Mouse (Mus musculus) limb, embryonic 12.5 days (tissue): ENCODE measurements around the gene Tmc2. TPM values are rescaled to one million over a fixed set of nuclear protein-coding genes. Genes with fewer than 3 reads are reported as not detected.
A peak's percentile ranks its signal among the peaks of the same experiment; 100 is the strongest.

Experiments used
- ATAC-seq: fragments of 200-750 bp; cut with Nextera tagmentation; 2 replicates; pipeline ENCODE4 v1.8.0; 2017; ENCODE audit warnings: low read depth, moderate TSS enrichment; ENCODE audit not compliant: insufficient number of reproducible peaks, insufficient read depth, low FRiP score, low TSS enrichment
- H3K27ac ChIP-seq: fragments of 300-500 bp; sonication (generic); 2 replicates; pipeline ENCODE4 v1.5.1; 2016; ENCODE audit warnings: mild to moderate bottlenecking, moderate library complexity
- H3K27me3 ChIP-seq: fragments of 300-500 bp; sonication (generic); 2 replicates; pipeline ENCODE4 v1.6.1; 2016; ENCODE audit warnings: mild to moderate bottlenecking, moderate library complexity
- H3K36me3 ChIP-seq: fragments of 300-500 bp; sonication (generic); 2 replicates; pipeline ENCODE4 v1.6.1; 2016; ENCODE audit warnings: mild to moderate bottlenecking, moderate library complexity
- H3K4me1 ChIP-seq: fragments of 300-500 bp; sonication (generic); replicated peaks from 2 replicates; pipeline ENCODE4 v1.6.1; 2016
- H3K4me2 ChIP-seq: fragments of 300-500 bp; sonication (generic); 2 replicates; pipeline ENCODE4 v1.6.1; 2016; ENCODE audit warnings: mild to moderate bottlenecking, moderate library complexity
- H3K4me3 ChIP-seq: fragments of 300-500 bp; sonication (generic); replicated peaks from 2 replicates; pipeline ENCODE4 v1.5.1; 2016; ENCODE audit warnings: mild to moderate bottlenecking
- H3K9ac ChIP-seq: fragments of 300-500 bp; sonication (generic); replicated peaks from 2 replicates; pipeline ENCODE4 v1.6.1; 2016; ENCODE audit warnings: mild to moderate bottlenecking, moderate library complexity
- H3K9me3 ChIP-seq: fragments of 300-500 bp; sonication (generic); 2 replicates; pipeline ENCODE4 v1.6.1; 2016; ENCODE audit warnings: mild to moderate bottlenecking, moderate library complexity
- WGBS: fragments of 180-500 bp; shearing (Covaris S2); methylation state at CpG from one replicate; pipeline ENCODE4 v1.1.7; 2016; 5-methylcytosine and 5-hydroxymethylcytosine counted together
- polyA plus RNA-seq: library from polyadenylated mRNA; unstranded; fragments of >200 nt; fragmentation: Nextera tagmentation; extraction: Ambion mirVana; gene quantifications from 2 replicates; pipeline ENCODE4 v1.2.1, GENCODE M21; 2016

Gene Tmc2
- polyA plus RNA-seq: not detected in 2 replicates

- no peak within 1 kb of the TSS for H3K4me2 ChIP-seq
- H3K4me3 ChIP-seq: no peak within 1 kb of the TSS
- 0 out of 2 replicates have a peak, but pooled peaks cover 6% of the 10 kb centered on the region for H3K9me3 ChIP-seq
- H3K9ac ChIP-seq: no peak within 1 kb of the TSS
- H3K27ac ChIP-seq: no peak within 1 kb of the TSS
- no peaks in the 10 kb centered on the region for H3K36me3 ChIP-seq
- no peaks in the 10 kb centered on the region for H3K27me3 ChIP-seq
- no peaks in the 10 kb centered on the region for H3K4me1 ChIP-seq
- 92% methylated on average over 16 of the region's 16 CpGs for WGBS
- ATAC-seq: no peak
These were observed at the start of gene Tmc2 for GRCm38 (mm10) chr2:130194894-130195293. Gene Tmc2, plus strand, starts transcription at chr2:130195194.

- H3K27ac ChIP-seq: no peak overlapping the region
- H3K36me3 ChIP-seq: no peaks in the 10 kb centered on the region
- H3K4me1 ChIP-seq: no peaks in the 10 kb centered on the region
- ATAC-seq: no peak
- WGBS: 71% methylated on average over 5 of the region's 5 CpGs
- H3K9me3 ChIP-seq: 0 out of 2 replicates have a peak, but pooled peaks cover 5% of the 10 kb centered on the region
- H3K4me3 ChIP-seq: no peak overlapping the region
- H3K9ac ChIP-seq: no peak overlapping the region
- no peak overlapping the region for H3K4me2 ChIP-seq
- H3K27me3 ChIP-seq: no peaks in the 10 kb centered on the region
These were observed 48.8 kb upstream of the Tmc2 start for GRCm38 (mm10) chr2:130146089-130146668.

- Histone ChIP-seq H3K27me3 (no peaks in the 10 kb centered on the region), H3K27ac (no peak overlapping the region), H3K36me3 (no peaks in the 10 kb centered on the region), H3K4me1 (no peaks in the 10 kb centered on the region), H3K4me2 (no peak overlapping the region), H3K9me3 (no peaks in the 10 kb centered on the region), H3K4me3 (no peak overlapping the region), H3K9ac (no peak overlapping the region)
- 91% methylated on average over 3 of the region's 3 CpGs for WGBS
- no peak for ATAC-seq
These were observed 39.8 kb upstream of the Tmc2 start for GRCm38 (mm10) chr2:130155171-130155570.

- Histone ChIP-seq H3K9ac (no peak overlapping the region), H3K4me3 (no peak overlapping the region), H3K4me1 (no peaks in the 10 kb centered on the region), H3K36me3 (no peaks in the 10 kb centered on the region), H3K4me2 (no peak overlapping the region), H3K9me3 (no peaks in the 10 kb centered on the region), H3K27me3 (no peaks in the 10 kb centered on the region), H3K27ac (no peak overlapping the region)
- ATAC-seq: no peak
These were observed 39.1 kb upstream of the Tmc2 start for GRCm38 (mm10) chr2:130155851-130156250.

- H3K4me1 ChIP-seq: no peaks in the 10 kb centered on the region
- ATAC-seq: no peak
- 83% methylated on average over 14 of the region's 14 CpGs for WGBS
- no peak overlapping the region for H3K27ac ChIP-seq
- H3K27me3 ChIP-seq: no peaks in the 10 kb centered on the region
- no peak overlapping the region for H3K9ac ChIP-seq
- H3K36me3 ChIP-seq: no peaks in the 10 kb centered on the region
- H3K4me3 ChIP-seq: no peak overlapping the region
- no peaks in the 10 kb centered on the region for H3K9me3 ChIP-seq
- H3K4me2 ChIP-seq: no peak overlapping the region
These were observed 37.5 kb upstream of the Tmc2 start for GRCm38 (mm10) chr2:130157231-130158087.

GRCm38 (mm10) chr2:130158088-130158437 is 36.9 kb upstream of the Tmc2 start:
- Histone ChIP-seq H3K4me3 (no peak overlapping the region), H3K4me1 (no peaks in the 10 kb centered on the region), H3K9ac (no peak overlapping the region), H3K36me3 (no peaks in the 10 kb centered on the region), H3K9me3 (no peaks in the 10 kb centered on the region), H3K27me3 (no peaks in the 10 kb centered on the region), H3K27ac (no peak overlapping the region), H3K4me2 (no peak overlapping the region)
- 67% methylated on average over 4 of the region's 4 CpGs for WGBS
- ATAC-seq: no peak

- no peaks in the 10 kb centered on the region for H3K27me3 ChIP-seq
- no peaks in the 10 kb centered on the region for H3K4me1 ChIP-seq
- no peaks in the 10 kb centered on the region for H3K9me3 ChIP-seq
- no peak overlapping the region for H3K4me3 ChIP-seq
- H3K4me2 ChIP-seq: no peak overlapping the region
- no peak overlapping the region for H3K9ac ChIP-seq
- no peak for ATAC-seq
- H3K36me3 ChIP-seq: peaks cover 20% of the 10 kb centered on the region
- no peak overlapping the region for H3K27ac ChIP-seq
- 83% methylated on average over 5 of the region's 5 CpGs for WGBS
These were observed 32.3 kb upstream of the Tmc2 start for GRCm38 (mm10) chr2:130162701-130163100.

GRCm38 (mm10) chr2:130166311-130167214 is 28.4 kb upstream of the Tmc2 start:
- H3K4me3 ChIP-seq: no peak overlapping the region
- 68% methylated on average over 9 of the region's 9 CpGs for WGBS
- H3K4me1 ChIP-seq: no peaks in the 10 kb centered on the region
- no peaks in the 10 kb centered on the region for H3K27me3 ChIP-seq
- H3K4me2 ChIP-seq: no peak overlapping the region
- no peak for ATAC-seq
- no peak overlapping the region for H3K9ac ChIP-seq
- no peak overlapping the region for H3K27ac ChIP-seq
- H3K36me3 ChIP-seq: peaks cover 48% of the 10 kb centered on the region
- no peaks in the 10 kb centered on the region for H3K9me3 ChIP-seq

- Histone ChIP-seq H3K4me1 (no peaks in the 10 kb centered on the region), H3K9ac (no peak overlapping the region), H3K9me3 (no peaks in the 10 kb centered on the region), H3K36me3 (peaks cover 61% of the 10 kb centered on the region), H3K4me2 (no peak overlapping the region), H3K4me3 (no peak overlapping the region), H3K27me3 (no peaks in the 10 kb centered on the region), H3K27ac (no peak overlapping the region)
- 61% methylated on average over 3 of the region's 3 CpGs for WGBS
- no peak for ATAC-seq
These were observed 27.1 kb upstream of the Tmc2 start for GRCm38 (mm10) chr2:130167861-130168260.

GRCm38 (mm10) chr2:130171674-130172073 is 23.3 kb upstream of the Tmc2 start:
- Histone ChIP-seq H3K27me3 (no peaks in the 10 kb centered on the region), H3K9ac (no peak overlapping the region), H3K4me3 (no peak overlapping the region), H3K9me3 (no peaks in the 10 kb centered on the region), H3K4me2 (no peak overlapping the region), H3K4me1 (peaks cover 3% of the 10 kb centered on the region; the same call in 1 of the 2 replicates), H3K36me3 (peaks cover 80% of the 10 kb centered on the region), H3K27ac (no peak overlapping the region)
- no peak for ATAC-seq
- 55% methylated on average over 2 of the region's 2 CpGs for WGBS

- peaks cover 52% of the 10 kb centered on the region for H3K36me3 ChIP-seq
- H3K27me3 ChIP-seq: no peaks in the 10 kb centered on the region
- WGBS: 80% methylated on average over 8 of the region's 8 CpGs
- peak overlapping the region; percentile 100; the same call in 1 of the 2 replicates for H3K9ac ChIP-seq
- no peak for ATAC-seq
- H3K4me3 ChIP-seq: peak overlapping the region; percentile 99
- peaks cover 16% of the 10 kb centered on the region for H3K4me1 ChIP-seq
- no peak overlapping the region for H3K27ac ChIP-seq
- peak overlapping the region; percentile 84 for H3K4me2 ChIP-seq
- H3K9me3 ChIP-seq: no peaks in the 10 kb centered on the region
These were observed 18.2 kb upstream of the Tmc2 start for GRCm38 (mm10) chr2:130176820-130177219.
